Mouse (Mus musculus): ENCODE measurements around the gene Sash1.

DNA sequence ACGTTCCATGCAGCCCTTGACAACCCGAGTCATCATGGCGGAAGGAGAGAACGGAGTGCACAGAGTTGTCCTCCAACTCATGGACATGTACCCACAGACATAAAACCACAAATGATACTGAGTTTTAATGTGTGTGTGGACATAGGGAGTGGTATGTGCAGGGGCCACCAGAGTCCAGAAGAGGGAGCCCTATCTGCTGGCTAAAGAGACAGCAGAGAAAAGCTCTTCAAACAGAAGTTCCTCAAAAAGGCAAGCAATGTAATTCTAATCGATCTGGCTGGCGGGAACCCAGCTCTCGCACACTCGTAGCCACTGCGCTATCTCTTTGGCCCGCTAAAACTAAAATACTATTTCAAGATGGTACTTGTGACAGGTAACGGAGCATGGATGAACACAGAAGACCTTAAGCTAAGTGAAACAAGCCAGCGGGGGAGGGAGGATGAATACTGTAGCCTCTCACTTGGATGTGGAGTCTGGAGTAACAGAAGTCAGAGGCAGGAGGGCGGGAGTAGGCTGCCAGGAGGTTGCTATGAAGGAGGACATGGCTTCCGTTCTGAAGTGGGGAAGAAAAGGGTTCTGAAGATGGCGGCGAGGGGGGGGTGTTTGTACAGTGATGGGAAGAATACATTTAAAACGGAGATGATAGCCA, 51.9 kb downstream of the Sash1 start:
- TF ChIP-seq CTCF (conservative IDR thresholded peaks at IDR 0.05 in 1 of 2, IDR thresholded peaks at IDR 0.05 in 1 of 2; ENCODE audit: low read depth in 2 of 2, low read length in 2 of 2) (peak in 1 of 2 experiments; percentile 70; a peak in 3 of 4 replicates), MXI1 (IDR thresholded peaks at IDR 0.05; ENCODE audit: low read depth, low read length) (no peak), NELFE (IDR thresholded peaks at IDR 0.05; ENCODE audit: low read depth, low read length) (no peak), POLR2A (IDR thresholded peaks at IDR 0.05; ENCODE audit: low read depth, low read length) (no peak), ZNF384 (IDR thresholded peaks at IDR 0.05; ENCODE audit: low read depth, low read length) (no peak)

Measured in CH12.LX (cell line).